In the genomic region with DNA sequence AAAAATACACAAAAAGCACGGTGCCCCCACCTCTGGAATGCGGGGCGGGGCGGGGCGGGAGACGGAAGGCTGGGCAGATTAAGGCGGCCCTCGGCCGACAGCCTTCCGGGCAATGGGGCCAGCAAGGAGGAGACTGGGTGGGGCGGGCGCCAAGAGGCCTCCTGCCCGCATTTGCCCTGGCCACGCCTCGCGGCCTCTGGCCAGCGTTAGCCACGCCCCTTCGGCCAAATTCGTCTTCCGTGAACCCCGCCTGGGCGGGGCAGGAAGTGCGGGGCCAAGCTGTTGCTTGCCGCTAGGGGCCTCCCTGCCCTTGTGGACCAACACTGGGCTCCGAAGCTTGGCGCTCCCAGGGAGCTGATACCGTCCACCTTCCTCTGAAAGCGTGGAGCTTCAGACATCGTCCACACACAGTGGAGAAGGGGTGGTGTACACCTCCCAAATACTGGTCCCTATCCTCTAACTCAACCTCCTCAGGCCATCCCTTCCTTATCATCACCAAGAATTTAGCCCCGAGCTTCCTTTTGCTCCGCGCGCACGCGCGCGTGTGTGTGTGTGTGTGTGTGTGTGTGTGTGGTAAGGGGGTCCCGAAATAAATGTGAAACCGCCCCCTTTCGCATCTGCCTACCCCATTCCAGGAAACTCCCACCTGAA, we compare ENCODE assay signal across 8 mouse cellular contexts. TPM values are rescaled to one million over a fixed set of nuclear protein-coding genes. Genes with fewer than 3 reads are reported as not detected.
A peak's percentile ranks its signal among the peaks of the same experiment; 100 is the strongest.
DNase-seq lines count a peak whose midpoint lies in the region; ATAC-seq and TF ChIP-seq lines count a peak whose summit lies in the region.

No protein-coding gene starts in this region.

- ATAC-seq in cerebellum, adult (ENCODE audit: insufficient number of reproducible peaks, low FRiP score, low TSS enrichment): peak; percentile 82
- ATAC-seq in forebrain, embryonic 13.5 days: peak; percentile 89
- peak; percentile 87 for ATAC-seq in neural tube, embryonic 15.5 days (ENCODE audit: low FRiP score)

- peaks cover 70% of the 10 kb centered on the region for H3K4me1 ChIP-seq in E14TG2a.4 (replicated peaks; ENCODE audit: low read depth, low read length)
- peaks cover 11% of the 10 kb centered on the region for H3K4me1 ChIP-seq in forebrain, embryonic 13.5 days
- peaks cover 23% of the 10 kb centered on the region for H3K4me1 ChIP-seq in neural tube, embryonic 15.5 days

- intact Hi-C loops in heart, postnatal 14 days (cut with DNase I): no loop called here

- H3K9me3 ChIP-seq in E14TG2a.4 (ENCODE audit: low read length): no peaks in the 10 kb centered on the region
- H3K9me3 ChIP-seq in forebrain, embryonic 13.5 days (replicated peaks): no peaks in the 10 kb centered on the region
- H3K9me3 ChIP-seq in neural tube, embryonic 15.5 days (replicated peaks): no peaks in the 10 kb centered on the region

- DNase-seq in heart, postnatal 14 days: peak; percentile 100
- peak; percentile 95 for DNase-seq in layer of hippocampus, adult 11-12 months (ENCODE audit: low spot score)
- peak; percentile 99 to 100 for DNase-seq in lung, adult 18-20 months
- DNase-seq in testis, postnatal 14 days (ENCODE audit: low spot score): peak; percentile 95

- TF ChIP-seq CTCF in E14TG2a.4 (conservative IDR thresholded peaks at IDR 0.05; ENCODE audit: low read length): peak; percentile 19

- H3K27ac ChIP-seq in forebrain, embryonic 13.5 days: peak overlapping the region; percentile 37; the same call in 1 of the 2 replicates
- H3K27ac ChIP-seq in neural tube, embryonic 15.5 days (replicated peaks): peak overlapping the region; percentile 81

- H3K36me3 ChIP-seq in E14TG2a.4 (ENCODE audit: insufficient read depth, low read length): peaks cover 19% of the 10 kb centered on the region
- H3K36me3 ChIP-seq in forebrain, embryonic 13.5 days (ENCODE audit: poor library complexity, severe bottlenecking): peaks cover 18% of the 10 kb centered on the region
- H3K36me3 ChIP-seq in neural tube, embryonic 15.5 days: peaks cover 6% of the 10 kb centered on the region

- H3K9ac ChIP-seq in forebrain, embryonic 13.5 days: peak overlapping the region; percentile 65
- H3K9ac ChIP-seq in neural tube, embryonic 15.5 days (replicated peaks): peak overlapping the region; percentile 44

- peak overlapping the region; percentile 80 for H3K4me3 ChIP-seq in E14TG2a.4 (replicated peaks; ENCODE audit: low read length)
- H3K4me3 ChIP-seq in forebrain, embryonic 13.5 days: peak overlapping the region; percentile 47
- peak overlapping the region; percentile 45 for H3K4me3 ChIP-seq in neural tube, embryonic 15.5 days (replicated peaks)

- peak overlapping the region; percentile 72 for H3K4me2 ChIP-seq in forebrain, embryonic 13.5 days
- H3K4me2 ChIP-seq in neural tube, embryonic 15.5 days: peak overlapping the region; percentile 82

- peaks cover 5% of the 10 kb centered on the region; the same call in 1 of the 2 replicates for H3K27me3 ChIP-seq in E14TG2a.4 (ENCODE audit: insufficient read depth, low read length)
- no peaks in the 10 kb centered on the region for H3K27me3 ChIP-seq in forebrain, embryonic 13.5 days
- no peaks in the 10 kb centered on the region for H3K27me3 ChIP-seq in neural tube, embryonic 15.5 days (replicated peaks)

- WGBS in forebrain, embryonic 13.5 days: 0% methylated on average over 37 of the region's 41 CpGs
- under 1% methylated on average over 41 of the region's 41 CpGs for WGBS in neural tube, embryonic 15.5 days

RNA-seq across cellular contexts. Expression of a gene that starts 6.1 kb away (rescaled TPM):
- polyA plus RNA-seq in forebrain, embryonic 13.5 days (2015; fragmentation: Nextera tagmentation; extraction: Ambion mirVana): 23.6 and 26.6 TPM in 2 replicates
- 100 to 1,000 TPM; 106 to 118 TPM for total RNA-seq in heart, postnatal 14 days (2021)
- 16.8 and 30.2 TPM in 2 replicates for polyA plus RNA-seq in neural tube, embryonic 15.5 days (2015; fragmentation: Nextera tagmentation; extraction: Ambion mirVana)

RNA-seq across cellular contexts. Expression of a gene that starts 11.8 kb away (rescaled TPM):
- polyA plus RNA-seq in forebrain, embryonic 13.5 days (2015; fragmentation: Nextera tagmentation; extraction: Ambion mirVana): 0.18 and 0.28 TPM in 2 replicates
- total RNA-seq in heart, postnatal 14 days (2021): under 1 TPM; 0.65 to 0.83 TPM
- polyA plus RNA-seq in neural tube, embryonic 15.5 days (2015; fragmentation: Nextera tagmentation; extraction: Ambion mirVana): 0.33 and 5.9 TPM in 2 replicates

RNA-seq across cellular contexts. Expression of a gene that starts 22.4 kb away (rescaled TPM):
- 1.1 and 1.9 TPM in 2 replicates for polyA plus RNA-seq in forebrain, embryonic 13.5 days (2015; fragmentation: Nextera tagmentation; extraction: Ambion mirVana)
- 1 to 10 TPM; 2.7 to 4.1 TPM for total RNA-seq in heart, postnatal 14 days (2021)
- polyA plus RNA-seq in neural tube, embryonic 15.5 days (2015; fragmentation: Nextera tagmentation; extraction: Ambion mirVana): 2.3 and 3.5 TPM in 2 replicates

RNA-seq across cellular contexts. Expression of a gene that starts 35.5 kb away (rescaled TPM):
- polyA plus RNA-seq in forebrain, embryonic 13.5 days (2015; fragmentation: Nextera tagmentation; extraction: Ambion mirVana): 0.45 and 0.79 TPM in 2 replicates
- under 1 TPM; 0.12 to 0.67 TPM for total RNA-seq in heart, postnatal 14 days (2021)
- 1.1 and 1.4 TPM in 2 replicates for polyA plus RNA-seq in neural tube, embryonic 15.5 days (2015; fragmentation: Nextera tagmentation; extraction: Ambion mirVana)

Comparison
In these comparisons a context has a peak if more than half of its experiments do, and no peak if none do; other contexts are left out.
1. Peak in every context shown above with its lines: DNase-seq, ATAC-seq, H3K4me3 ChIP-seq and H3K27ac ChIP-seq.